In the genomic region with DNA sequence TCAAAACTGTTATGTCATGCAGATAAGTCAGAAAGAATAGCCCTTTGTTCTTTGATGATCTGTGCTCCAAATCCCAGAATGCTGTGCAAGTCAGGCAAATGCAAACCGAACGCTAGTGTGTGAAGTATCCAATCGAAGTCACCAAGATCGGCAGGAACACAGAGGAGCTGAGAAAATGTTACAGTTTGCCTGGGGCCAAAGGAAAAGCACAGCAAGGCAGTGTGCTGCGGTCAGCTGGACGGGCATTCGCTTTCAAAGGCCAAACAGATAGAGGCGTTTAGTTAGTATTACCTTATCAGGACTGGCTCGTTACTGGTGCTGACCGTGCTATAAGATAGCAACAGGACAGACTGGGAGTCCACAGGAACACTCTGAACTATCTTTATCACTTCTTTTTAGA, we compare ENCODE assay signal across 10 mouse cellular contexts. TPM values are rescaled to one million over a fixed set of nuclear protein-coding genes. Genes with fewer than 3 reads are reported as not detected.
DNase-seq lines count a peak whose midpoint lies in the region; ATAC-seq and TF ChIP-seq lines count a peak whose summit lies in the region.
"Had no signal": no experiment of that assay in that cellular context is flagged by ENCODE, and none has a peak within 500 bp of the region (broad histone marks: within the 10 kb centered on the region; RNA-seq: fewer than 3 reads in every experiment).

No protein-coding gene starts in this region.

- no peaks in the 10 kb centered on the region for H3K9me3 ChIP-seq in embryonic facial prominence, embryonic 14.5 days (ENCODE audit: control insufficient read depth, low read length)
- no peaks in the 10 kb centered on the region for H3K9me3 ChIP-seq in liver, postnatal 0 days (ENCODE audit: low read length)

- no peaks in the 10 kb centered on the region for H3K36me3 ChIP-seq in embryonic facial prominence, embryonic 14.5 days (ENCODE audit: control insufficient read depth, insufficient read depth, low read length)
- H3K36me3 ChIP-seq in liver, postnatal 0 days (replicated peaks; ENCODE audit: insufficient read depth, low read length) = no peaks in the 10 kb centered on the region
- no peaks in the 10 kb centered on the region for H3K36me3 ChIP-seq in thymus, adult 2 months (ENCODE audit: control insufficient read depth, insufficient read depth, low read length)

- no peak for DNase-seq in layer of hippocampus, adult 2 months (ENCODE audit: low spot score in 2 of 2)
- no peak for DNase-seq in layer of hippocampus, adult 9-11 months
- DNase-seq in adrenal gland, adult 8-10 months = peak; percentile 12
- no peak for DNase-seq in embryonic facial prominence, embryonic 14.5 days (ENCODE audit: low spot score)
- no peak for DNase-seq in liver, postnatal 0 days
- DNase-seq in thymus, adult 2 months = no peak
- no peak for DNase-seq in urinary bladder, postnatal 36 days (ENCODE audit: low spot score in 2 of 2)
- no peak for DNase-seq in T-cell, adult 2 months (ENCODE audit: low spot score)

- 0 out of 2 replicates have a peak overlapping the region, but pooled peaks have one; percentile 3 for H3K9ac ChIP-seq in embryonic facial prominence, embryonic 14.5 days (ENCODE audit: low read depth, low read length)
- no peak overlapping the region for H3K9ac ChIP-seq in liver, postnatal 0 days (replicated peaks)

- H3K4me2 ChIP-seq in embryonic facial prominence, embryonic 14.5 days (ENCODE audit: low read depth, low read length) = peak overlapping the region; percentile 40
- H3K4me2 ChIP-seq in liver, postnatal 0 days (ENCODE audit: low read depth, low read length) = peak overlapping the region; percentile 42; the same call in 1 of the 2 replicates

- TF ChIP-seq EP300 in liver, postnatal 0 days (IDR thresholded peaks at IDR 0.05; ENCODE audit: low read depth) = no peak

- H3K27ac ChIP-seq in layer of hippocampus, adult 2 months = no peak overlapping the region
- no peak overlapping the region for H3K27ac ChIP-seq in embryonic facial prominence, embryonic 14.5 days (replicated peaks; ENCODE audit: low read depth, low read length)
- H3K27ac ChIP-seq in liver, postnatal 0 days (ENCODE audit: low read depth) = no peak overlapping the region
- no peak overlapping the region for H3K27ac ChIP-seq in thymus, adult 2 months (ENCODE audit: control insufficient read depth, insufficient read depth, low read length)

- ATAC-seq in embryonic facial prominence, embryonic 14.5 days (ENCODE audit: low read depth) = no peak
- ATAC-seq in liver, postnatal 0 days = no peak

- 38% methylated on average over 10 of the region's 10 CpGs for WGBS in embryonic facial prominence, embryonic 14.5 days
- 43% methylated on average over 10 of the region's 10 CpGs for WGBS in liver, postnatal 0 days (ENCODE audit: insufficient replicate concordance)
- WGBS in thymus, adult 2 months = 65% methylated on average over 10 of the region's 10 CpGs

- TF ChIP-seq CTCF in layer of hippocampus, adult 2 months (conservative IDR thresholded peaks at IDR 0.05) = no peak
- no peak for TF ChIP-seq CTCF in liver, postnatal 0 days (IDR thresholded peaks at IDR 0.05; ENCODE audit: low read depth)
- no peak for TF ChIP-seq CTCF in thymus, adult 2 months (IDR thresholded peaks at IDR 0.05; ENCODE audit: borderline replicate concordance, control insufficient read depth, extremely low read depth, insufficient read depth, low read length, poor library complexity)

- H3K4me3 ChIP-seq in layer of hippocampus, adult 2 months = peak overlapping the region; percentile 34
- H3K4me3 ChIP-seq in embryonic facial prominence, embryonic 14.5 days (ENCODE audit: low read depth, low read length) = peak overlapping the region; percentile 13
- no peak overlapping the region for H3K4me3 ChIP-seq in liver, postnatal 0 days (ENCODE audit: low read depth, low read length)
- no peak overlapping the region for H3K4me3 ChIP-seq in thymus, adult 2 months (ENCODE audit: control insufficient read depth, insufficient read depth, low read length)

- H3K27me3 ChIP-seq in embryonic facial prominence, embryonic 14.5 days (replicated peaks; ENCODE audit: control insufficient read depth, insufficient read depth, low read length) = no peaks in the 10 kb centered on the region; the same call in 1 of the 2 replicates
- H3K27me3 ChIP-seq in liver, postnatal 0 days (ENCODE audit: insufficient read depth, low read length) = no peaks in the 10 kb centered on the region
- H3K27me3 ChIP-seq in thymus, adult 2 months (ENCODE audit: control insufficient read depth, insufficient read depth, low read length) = no peaks in the 10 kb centered on the region

- no peaks in the 10 kb centered on the region for H3K4me1 ChIP-seq in embryonic facial prominence, embryonic 14.5 days (ENCODE audit: control insufficient read depth, insufficient read depth, low read length)
- no peaks in the 10 kb centered on the region for H3K4me1 ChIP-seq in liver, postnatal 0 days (ENCODE audit: insufficient read depth)
- no peaks in the 10 kb centered on the region for H3K4me1 ChIP-seq in thymus, adult 2 months (replicated peaks; ENCODE audit: control insufficient read depth, insufficient read depth, low read length)

- TF ChIP-seq POLR2A in thymus, adult 2 months (IDR thresholded peaks at IDR 0.05; ENCODE audit: control insufficient read depth, extremely low read depth, insufficient read depth, low read length, poor library complexity) = no peak

RNA-seq across cellular contexts. Expression of gene Atp13a4, which starts 15.8 kb away (rescaled TPM):
- 10 to 100 TPM; 15.2 to 17.3 TPM for total RNA-seq in layer of hippocampus, adult 2 months (2021)
- total RNA-seq in adrenal gland, adult 8-10 months (2022) = not detected
- 0.48 and 0.68 TPM in 2 replicates for polyA plus RNA-seq in embryonic facial prominence, embryonic 14.5 days (2014; fragmentation: Nextera tagmentation; extraction: Ambion mirVana)
- polyA plus RNA-seq in liver, postnatal 0 days (2015; fragmentation: Nextera tagmentation; extraction: Ambion mirVana) = not detected in 2 replicates
- 0.15 and 0.18 TPM in 2 replicates for polyA plus RNA-seq in thymus, adult 2 months (2012; rRNA removed)
- polyA plus RNA-seq: large intestine, adult 2 months; spleen, adult 2 months had no signal

RNA-seq across cellular contexts. Expression of gene Opa1, which starts 18.7 kb away (rescaled TPM):
- 100 to 1,000 TPM; 104 to 108 TPM for total RNA-seq in layer of hippocampus, adult 2 months (2021)
- 10 to 100 TPM; 76.1 to 85.5 (median 81.6) TPM for total RNA-seq in adrenal gland, adult 8-10 months (2022)
- polyA plus RNA-seq in embryonic facial prominence, embryonic 14.5 days (2014; fragmentation: Nextera tagmentation; extraction: Ambion mirVana) = 35.4 and 36.1 TPM in 2 replicates
- 12.3 and 15.2 TPM in 2 replicates for polyA plus RNA-seq in liver, postnatal 0 days (2015; fragmentation: Nextera tagmentation; extraction: Ambion mirVana)
- polyA plus RNA-seq in thymus, adult 2 months (2012; rRNA removed) = 11.9 and 13.3 TPM in 2 replicates

Comparison
In these comparisons a context has a peak if more than half of its experiments do, and no peak if none do; other contexts are left out.
1. H3K4me3 ChIP-seq: peak in layer of hippocampus, adult 2 months (single experiment) and embryonic facial prominence, embryonic 14.5 days (single experiment); none in liver, postnatal 0 days (single experiment) and thymus, adult 2 months (single experiment).